Mouse (Mus musculus) lung, adult 2 months (tissue): ENCODE results near the gene Grk5.

Experiments used
- CTCF ChIP-seq: fragments of 200-500 bp; IDR thresholded peaks from 2 replicates; pipeline ENCODE4 v1.5.1; 2011; ENCODE audit warnings: mild to moderate bottlenecking, low read length, control low read depth; ENCODE audit not compliant: insufficient read depth
- POLR2A ChIP-seq: fragments of 200-500 bp; IDR thresholded peaks from 2 replicates; pipeline ENCODE4 v1.6.1; 2011; ENCODE audit warnings: low read depth, mild to moderate bottlenecking, control low read depth, low read length, borderline replicate concordance; ENCODE audit errors: extremely low read depth

GRCm38 (mm10) chr19:60872272-60872671, 17.3 kb upstream of the Grk5 start:
- no peak for TF ChIP-seq POLR2A
- TF ChIP-seq CTCF: no peak
